Mouse (Mus musculus): ENCODE results near the gene L3mbtl3.

The L3mbtl3 gene

DNA sequence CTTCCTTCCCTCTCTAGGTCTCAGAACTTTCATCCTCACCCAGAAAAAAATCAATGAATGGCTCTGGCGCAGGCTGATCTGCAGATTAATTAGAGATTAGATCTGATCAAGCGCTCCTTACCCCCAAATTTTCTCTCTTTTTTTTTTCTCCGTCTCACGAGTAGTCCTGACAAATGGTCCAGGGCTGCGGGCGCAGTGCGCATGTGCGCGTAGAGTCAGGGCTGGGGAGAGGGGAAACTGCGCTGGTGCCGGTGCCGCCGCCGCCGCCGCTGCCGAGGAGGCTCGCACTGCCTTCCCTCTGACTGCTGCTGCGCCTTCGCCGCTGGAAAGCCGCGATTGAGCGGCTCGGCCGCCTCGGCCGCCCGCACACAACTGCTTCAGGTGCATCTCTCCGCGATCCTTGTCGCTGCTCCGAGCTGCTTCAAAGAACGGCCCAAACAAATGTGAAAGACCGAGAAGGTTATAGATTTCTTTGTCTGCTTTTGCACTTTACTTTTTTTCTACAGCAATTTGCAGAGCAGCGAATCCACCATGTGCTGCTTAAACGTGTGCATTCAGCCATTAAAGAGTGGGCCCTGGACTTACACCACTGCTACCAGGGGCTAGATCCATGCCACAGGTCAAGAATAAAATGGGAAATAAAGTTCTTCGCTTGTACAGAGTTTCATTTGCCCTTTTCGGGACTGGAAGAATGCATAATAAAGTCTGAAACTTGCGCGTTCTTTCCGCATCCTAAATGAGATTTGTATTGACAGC lies at the start of gene L3mbtl3:
Gene L3mbtl3, minus strand, starts transcription at position 182 of the 756 bp plus-strand sequence.
- DNase-seq (ENCODE audit: low spot score), result peak; percentile 91

DNA sequence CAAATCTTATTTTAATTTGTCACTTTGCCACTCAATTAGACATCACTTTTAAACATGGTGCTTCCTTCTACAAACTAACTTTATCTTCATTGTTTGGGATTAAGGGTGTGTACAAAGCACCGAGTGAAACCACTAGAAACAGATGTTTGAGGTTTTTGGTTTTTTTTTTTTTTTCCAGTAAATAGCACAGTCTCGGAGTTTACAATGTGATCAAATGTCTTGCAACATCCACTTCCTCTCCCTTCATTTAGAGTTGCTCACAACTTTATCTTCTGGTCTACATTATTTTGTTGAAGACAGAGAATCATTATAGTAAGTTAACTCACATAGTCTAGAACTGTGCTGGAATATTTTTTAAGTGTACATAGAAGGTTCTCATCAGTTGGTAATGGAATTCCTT lies 45.4 kb upstream of the L3mbtl3 start:
- DNase-seq (ENCODE audit: low spot score), result no peak

DNA sequence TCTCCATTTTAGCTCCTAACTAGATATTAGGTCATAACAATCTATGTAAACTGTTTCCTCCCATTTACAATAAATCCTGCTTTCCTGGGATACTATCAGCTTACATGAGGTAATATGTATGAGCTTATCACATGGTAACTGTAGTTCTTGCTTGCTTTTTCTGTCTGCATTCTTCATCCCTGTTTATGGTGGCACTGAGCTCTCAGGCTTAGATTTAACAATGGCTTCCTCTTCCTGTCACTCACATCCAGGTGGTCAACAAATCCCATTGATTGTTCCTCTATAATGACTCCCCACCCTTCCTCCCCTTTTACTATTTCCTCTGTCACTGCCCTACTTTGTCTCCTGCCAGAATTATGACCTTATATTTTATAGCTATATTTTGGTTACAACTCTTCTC lies 12.9 kb upstream of the L3mbtl3 start:
- no peak for DNase-seq (ENCODE audit: low spot score)

DNA sequence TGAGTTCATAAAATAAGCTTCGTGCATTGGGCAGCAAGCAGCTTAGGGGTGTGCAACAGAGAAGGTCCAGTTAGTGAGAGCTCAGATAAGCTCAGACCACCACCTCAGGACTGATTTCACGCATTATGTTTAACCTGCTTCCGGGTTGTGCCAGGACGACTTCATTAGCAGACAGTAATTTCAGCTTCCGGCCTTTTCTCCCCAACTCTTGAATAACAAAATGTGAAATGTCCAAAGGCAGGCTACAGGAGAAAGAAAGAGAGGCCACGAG lies 1.5 kb upstream of the L3mbtl3 start:
- DNase-seq (ENCODE audit: low spot score), result no peak

DNA sequence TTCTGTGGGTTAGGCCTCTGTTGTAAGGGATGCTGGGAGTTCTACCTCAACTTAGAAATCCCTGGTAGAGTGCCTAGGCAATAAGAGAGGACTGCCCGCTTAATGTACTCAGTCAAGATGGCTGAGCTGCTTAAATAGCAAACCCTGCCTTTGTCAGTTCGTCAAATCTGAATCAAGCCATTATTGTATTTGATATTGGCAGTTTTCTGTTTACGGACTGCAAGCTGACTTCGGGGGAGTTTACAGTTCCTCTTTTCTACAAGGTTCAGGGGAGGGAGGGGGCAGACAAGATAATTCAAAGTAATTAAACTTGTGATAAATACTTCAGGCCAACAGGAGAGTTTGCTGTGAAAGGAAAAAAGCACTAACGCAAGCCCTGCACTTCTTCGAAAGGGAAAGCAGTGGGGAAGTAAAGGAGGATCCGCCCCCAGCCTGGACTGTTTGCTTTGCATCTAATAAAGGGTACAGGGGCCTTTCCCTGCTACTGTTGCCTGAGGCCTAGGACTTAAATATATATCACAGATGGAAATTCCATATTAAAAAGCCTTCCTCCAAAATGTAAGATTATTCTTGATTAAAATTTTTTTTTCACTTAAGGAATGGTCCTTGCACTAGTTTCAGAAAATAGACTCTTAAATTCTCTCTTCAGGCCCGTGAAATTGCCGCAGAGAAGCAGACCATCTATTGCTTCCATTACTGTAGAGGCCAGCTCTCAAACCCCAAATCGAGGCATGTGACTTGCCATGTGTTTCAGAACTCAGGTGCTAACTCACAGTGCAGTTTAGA lies 968 bp upstream of the L3mbtl3 start:
- DNase-seq (ENCODE audit: low spot score), result peak; percentile 15

DNA sequence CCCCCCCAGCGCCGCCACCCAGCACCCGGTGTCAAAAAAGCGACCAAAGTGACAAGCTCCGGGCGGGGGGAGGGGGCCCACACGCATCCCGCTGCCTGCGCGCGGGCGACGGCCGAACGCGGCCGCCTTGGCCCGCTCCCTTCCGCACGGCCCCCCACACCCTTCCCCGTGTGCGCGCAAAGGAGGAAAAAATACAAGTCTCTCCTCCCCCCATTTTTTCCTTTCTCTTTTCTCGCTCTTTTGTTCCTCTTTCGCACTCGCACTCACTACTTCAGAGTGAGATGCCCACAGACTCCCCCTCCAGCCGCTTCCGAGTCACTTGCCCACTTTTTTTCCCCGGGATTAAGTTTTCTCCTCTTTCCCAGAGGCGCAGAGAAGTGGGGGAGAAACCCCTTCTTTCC lies 420 bp downstream of the L3mbtl3 start:
- DNase-seq (ENCODE audit: low spot score), result no peak

DNA sequence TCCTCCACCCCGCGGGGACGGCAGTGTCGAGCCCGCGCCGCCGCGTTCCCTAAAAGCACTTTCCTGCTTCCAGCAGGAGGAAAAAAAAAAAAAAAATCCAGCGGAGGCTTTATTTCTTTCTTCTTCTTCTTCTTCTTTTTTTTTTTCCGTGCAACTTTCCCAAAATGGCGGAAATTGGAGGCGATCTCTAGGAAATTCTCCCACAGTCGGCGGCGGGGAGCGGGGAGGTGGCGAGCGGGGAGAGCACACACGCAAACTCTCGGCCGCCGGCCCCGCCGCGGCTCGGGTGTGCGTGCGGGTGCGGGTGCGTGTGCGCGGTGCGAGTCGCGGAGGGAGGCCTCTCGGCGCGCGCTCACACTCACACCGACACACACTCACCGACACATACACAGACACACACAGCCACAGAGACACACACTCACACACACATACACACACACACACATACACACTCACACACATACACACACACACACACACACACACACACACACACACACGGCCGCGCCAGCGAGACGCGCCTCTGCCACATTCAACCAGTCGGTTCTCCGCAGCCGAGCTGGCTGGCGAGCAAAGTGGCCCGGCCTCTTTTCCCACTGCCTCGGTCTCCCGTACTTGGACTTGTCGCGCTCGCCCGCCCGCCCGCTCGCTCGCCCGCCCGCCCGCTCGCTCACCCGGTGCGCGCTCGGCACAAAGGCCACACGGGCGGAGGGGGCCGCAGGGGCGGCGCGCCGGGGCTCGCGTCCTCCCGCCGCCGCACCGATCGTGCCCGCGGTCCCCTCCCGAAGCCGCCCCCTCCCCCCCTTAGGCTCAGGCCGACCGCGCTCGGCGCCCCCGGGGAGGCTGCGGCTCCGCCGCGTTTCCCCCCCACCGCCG lies 1.1 kb downstream of the L3mbtl3 start:
- peak; percentile 70 for DNase-seq (ENCODE audit: low spot score)

DNA sequence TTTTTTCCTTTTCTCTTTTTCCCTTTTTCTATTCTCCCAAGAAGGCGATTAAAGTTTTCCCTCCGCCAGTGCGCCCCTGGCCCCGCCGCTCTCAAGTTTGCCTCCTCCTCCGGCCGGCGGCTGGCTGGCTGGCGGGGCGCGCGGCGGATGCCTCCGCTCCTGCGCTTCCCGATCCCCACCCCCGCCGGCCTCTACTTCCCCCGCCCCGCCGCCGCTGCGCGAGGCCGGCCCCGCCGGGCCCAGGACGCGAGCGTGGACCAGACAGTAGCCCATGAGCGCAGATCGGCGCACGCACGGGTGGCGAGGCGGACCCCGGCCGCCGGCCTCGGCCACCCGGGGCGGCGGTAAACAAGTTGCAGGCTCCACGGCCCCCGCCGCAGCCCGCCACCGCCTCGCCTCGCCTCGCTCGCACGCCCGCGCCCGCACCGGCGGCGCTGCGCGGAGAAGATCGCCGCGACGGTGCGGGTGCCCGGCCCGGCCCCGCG lies 1.8 kb downstream of the L3mbtl3 start:
- peak; percentile 67 for DNase-seq (ENCODE audit: low spot score)

DNA sequence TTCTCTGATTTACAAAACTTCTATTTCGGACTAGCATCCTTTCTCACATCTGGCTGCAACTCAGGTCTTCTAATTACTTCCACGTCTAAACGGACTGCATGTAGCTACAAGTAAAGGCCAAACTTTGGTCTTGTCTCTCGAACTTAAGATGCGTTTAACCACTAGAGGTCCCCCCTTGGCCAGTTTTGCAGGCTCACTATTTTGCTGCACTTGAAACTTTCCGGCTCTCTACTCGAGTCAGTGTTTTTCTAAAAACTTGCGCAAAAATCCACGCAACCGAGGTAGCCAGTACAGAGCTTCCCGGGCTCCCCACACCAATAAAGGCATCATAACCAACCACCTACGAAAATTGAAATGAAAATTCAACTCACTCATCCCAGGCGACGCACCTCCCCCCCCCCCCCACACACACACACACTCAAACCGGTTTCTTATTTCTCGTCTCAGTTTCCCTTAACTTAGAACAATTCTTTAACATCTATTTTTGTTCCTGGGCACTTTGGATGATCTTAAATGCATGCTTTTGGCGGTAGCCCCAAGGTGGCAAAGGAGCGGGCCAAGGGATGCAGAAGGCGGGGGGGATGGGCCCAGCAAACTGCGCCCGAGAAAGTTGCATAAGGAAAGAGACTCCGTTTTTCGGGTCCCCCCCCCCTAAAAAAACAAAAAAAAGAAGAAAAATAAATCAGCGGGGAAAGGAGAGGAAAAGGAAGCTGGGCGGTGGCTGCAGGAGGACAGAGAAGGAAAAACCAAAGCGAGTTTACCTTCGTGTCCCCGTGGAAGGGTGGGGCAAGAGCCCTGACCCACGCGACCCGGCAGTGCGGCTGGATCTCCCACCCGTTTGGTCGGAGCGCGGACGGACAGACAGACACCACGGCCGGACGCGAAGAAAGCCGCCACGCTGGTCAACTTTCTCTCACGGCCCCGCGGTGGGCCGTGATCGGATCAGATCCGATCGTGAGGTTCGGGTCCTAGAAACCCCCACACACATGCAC lies 2.5 kb downstream of the L3mbtl3 start:
- peak; percentile 91 for DNase-seq (ENCODE audit: low spot score)

DNA sequence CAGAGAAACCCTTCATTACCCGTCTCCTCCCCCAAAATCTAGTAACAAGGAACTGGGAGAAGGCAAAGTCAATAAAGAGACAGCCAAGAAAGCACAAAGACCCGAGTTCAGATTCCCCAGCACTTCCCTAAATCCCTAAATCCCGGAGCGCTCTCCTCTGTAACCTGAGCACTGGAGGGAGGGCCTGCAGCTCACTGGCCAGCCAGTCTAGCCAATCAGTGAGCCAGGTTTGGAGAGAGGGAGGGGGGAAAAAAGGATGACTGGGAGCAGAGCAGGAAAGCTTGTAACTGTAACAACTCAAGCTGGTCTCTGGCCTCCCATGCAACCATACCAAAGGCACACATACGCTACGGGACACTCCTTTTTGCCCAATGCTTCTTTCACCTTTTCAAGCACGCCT lies 4.4 kb downstream of the L3mbtl3 start:
- DNase-seq (ENCODE audit: low spot score), result peak; percentile 8

DNA sequence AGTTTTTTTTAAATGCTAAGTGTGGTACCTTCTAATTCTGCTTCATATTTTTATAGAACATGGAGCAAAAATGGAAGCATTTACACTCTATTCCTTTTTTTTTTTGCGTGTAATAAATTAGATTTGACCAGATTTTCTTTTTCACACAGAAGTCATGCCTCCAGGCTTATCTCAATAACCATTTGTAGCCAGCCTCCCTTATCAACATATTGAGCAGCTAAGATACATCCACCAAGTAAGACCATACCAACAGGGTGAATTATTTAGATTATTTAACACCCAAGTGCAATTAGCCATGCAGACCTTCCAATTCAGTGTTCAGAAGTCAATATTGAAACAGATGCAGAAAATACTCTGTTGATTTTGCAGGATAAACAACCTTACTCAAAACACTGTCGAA lies 10.8 kb downstream of the L3mbtl3 start:
- DNase-seq (ENCODE audit: low spot score), result no peak

DNA sequence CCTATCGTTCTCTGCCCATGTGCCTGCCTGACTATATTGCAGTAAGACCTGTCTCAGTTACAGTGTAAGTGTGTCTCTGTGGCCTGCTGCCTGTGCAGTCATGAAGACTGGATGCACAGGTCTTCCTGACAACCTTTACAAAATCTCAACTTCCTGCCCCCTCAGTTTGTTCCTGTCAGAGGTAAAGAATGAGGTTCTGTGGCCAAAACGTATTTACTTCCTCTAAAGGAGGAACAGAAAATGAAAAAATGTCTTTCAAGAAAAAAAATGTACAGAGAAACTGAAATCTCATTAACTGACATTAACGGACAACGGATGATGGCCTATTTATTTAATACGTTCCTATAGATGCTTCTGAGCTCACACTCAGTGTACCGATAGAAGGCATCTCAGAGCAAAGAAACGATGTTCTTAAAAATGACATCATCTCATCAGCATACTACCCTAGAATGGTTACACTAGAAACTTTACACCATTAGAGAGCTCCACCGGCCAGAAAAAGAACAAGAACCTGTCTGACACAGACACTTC lies 11.4 kb downstream of the L3mbtl3 start:
- no peak for DNase-seq (ENCODE audit: low spot score)

DNA sequence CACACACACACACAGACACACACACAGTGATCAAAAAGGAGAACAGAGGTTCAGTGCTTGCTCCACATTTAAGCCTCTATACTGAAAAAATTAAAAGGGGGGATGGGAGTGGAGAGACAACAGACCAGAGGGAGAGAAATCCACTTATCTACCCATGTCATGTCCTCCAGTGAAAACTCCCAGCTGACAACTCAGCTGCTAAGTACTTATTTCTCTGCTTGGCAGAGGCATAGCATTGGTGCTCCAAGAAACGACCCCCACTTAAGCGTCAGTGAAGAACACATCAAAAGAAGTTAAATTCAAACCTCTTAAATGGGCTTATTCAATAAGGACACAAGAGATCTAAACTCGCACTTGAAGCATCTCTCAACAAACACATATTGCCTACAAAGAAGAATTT lies 12.2 kb downstream of the L3mbtl3 start:
- no peak for DNase-seq (ENCODE audit: low spot score)

DNA sequence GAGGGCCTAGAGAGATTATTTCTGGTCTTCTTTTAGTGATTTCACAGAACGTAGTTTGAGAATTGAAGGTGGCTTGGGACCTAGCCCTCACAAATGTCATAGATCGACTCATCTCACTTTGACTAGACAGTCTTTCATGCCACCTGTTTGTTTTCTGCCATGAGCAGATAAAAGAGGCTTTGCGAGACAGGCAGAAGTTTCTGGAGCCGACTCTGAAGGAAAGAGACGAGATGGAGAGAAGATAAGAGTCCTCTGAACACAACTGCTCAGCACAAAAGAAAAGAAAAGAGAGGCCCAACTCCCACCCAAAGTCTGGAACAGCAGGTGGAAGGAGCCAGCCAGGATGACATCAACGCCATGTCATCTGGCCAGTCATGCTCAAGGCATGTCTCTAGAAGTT lies 17.0 kb downstream of the L3mbtl3 start:
- no peak for DNase-seq (ENCODE audit: low spot score)

DNA sequence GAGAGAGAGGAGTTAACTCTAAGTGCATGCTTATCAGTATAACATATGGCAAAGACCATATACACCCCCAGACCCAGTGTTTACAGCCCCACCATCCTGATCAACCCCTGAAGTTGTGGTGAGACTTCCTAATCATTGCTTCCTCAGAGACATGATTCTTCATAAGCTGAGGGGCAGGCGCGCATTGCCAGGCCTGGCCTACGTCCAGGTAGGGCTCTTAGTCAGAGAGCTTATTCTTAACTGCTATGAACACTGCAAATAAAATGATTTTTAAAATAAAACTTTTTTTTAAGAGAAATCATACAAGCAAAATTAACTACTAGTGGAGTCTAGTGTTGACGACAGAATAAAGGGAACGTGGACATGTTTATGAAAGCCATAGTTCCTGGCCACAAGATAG lies 17.5 kb downstream of the L3mbtl3 start:
- no peak for DNase-seq (ENCODE audit: low spot score)

DNA sequence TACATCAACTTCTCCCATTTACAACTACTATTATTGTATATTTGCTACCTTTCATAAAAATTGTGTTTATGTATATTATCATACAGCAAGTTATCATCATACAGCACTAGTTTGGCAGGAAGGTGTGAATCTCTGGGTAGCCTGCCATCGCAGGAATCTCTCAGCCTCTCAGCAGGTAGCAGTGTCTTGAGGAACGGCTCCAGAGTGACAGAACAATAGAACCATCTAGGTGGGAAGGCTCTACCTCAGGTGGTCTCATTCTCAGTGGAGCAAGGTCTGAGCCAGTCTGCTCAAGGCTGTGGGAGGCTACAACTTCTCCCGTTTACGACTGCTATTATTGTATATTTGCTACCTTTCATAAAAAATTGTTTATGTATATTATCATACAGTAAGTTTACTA lies 22.0 kb downstream of the L3mbtl3 start:
- DNase-seq (ENCODE audit: low spot score), result no peak

DNA sequence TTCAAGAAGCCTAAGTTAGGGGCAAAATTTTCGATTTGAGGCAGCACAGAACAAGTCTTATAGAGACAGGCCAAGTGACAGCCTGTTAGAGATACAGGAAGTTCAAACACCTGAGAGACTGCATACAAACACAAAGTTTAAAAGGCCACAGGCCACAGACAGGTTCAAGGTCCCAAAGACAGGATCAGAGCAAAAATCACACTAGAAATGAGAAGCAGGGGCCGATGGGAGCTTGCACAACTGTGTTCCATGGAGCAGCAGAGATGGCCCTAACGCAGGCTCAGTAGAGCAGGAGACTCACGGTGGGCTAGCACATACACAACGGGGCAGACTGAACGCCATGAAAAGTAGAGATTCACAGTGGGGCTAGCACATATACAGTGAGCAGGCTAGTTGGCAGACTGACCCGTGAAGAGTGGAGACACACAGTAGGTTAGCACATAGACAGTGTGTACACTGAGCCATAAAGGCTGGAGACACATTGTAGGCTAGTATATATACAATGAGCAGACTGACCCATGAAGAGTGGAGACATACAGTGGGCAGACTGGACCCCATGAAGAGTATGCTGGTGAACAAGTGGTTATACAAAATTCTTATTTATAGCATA lies 24.5 kb downstream of the L3mbtl3 start:
- DNase-seq (ENCODE audit: low spot score), result no peak

DNA sequence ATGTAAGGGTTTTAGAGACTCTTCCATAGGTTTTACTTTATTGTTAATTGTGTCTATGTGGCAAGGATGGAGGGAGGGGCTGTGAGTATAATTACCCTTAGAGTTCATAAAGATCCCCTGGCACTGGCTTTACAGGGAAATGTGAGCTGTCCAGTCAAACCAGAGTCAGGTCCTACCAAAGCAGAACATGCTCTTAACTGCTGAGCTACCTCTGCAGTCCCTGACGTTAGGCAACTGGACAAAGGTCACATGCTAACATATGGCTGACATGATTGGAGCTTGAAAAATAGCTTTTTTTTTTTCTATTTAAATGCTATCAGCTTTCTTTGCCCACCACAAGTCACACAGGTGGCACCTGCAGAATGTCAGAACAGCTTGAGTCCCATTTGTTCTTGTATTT lies 25.6 kb downstream of the L3mbtl3 start:
- DNase-seq (ENCODE audit: low spot score), result no peak

DNA sequence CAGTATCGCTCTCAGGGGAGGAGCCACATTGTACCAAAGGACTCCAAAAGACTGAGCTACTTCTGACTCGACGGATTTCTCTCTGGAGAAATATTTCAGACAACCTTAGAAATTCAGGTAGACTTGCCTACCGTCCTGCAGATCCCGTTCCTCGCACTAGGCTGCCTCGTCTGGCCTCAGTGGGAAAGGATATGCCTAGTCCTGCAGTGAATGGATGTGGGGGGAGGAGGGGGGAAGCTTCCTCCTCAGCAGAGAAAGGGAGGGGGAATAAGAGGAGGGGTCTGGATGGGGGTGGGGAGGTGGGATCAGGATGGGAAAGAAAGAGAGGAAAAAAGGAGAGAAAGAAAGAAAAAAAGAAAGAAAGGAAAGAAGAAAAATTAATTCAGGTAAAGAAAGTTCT lies 28.2 kb downstream of the L3mbtl3 start:
- DNase-seq (ENCODE audit: low spot score), result no peak

DNA sequence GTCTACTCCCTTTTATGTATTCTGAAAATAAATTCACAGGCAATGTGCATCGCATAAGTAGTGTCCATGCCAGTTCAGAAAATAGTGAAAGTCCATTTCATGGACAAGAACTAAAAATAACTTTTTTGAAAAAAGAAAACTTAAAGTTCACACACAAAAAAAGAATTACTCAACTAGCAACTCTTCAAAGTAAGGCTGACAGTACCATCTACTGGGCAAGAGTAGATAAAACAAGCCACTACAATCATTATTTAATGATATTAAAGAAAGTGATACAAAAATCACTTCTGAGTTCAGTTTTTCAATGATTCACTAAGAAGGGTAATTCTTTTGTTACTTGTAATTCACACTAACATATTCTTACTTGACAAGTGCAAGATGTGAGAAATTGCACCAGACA lies 29.9 kb downstream of the L3mbtl3 start:
- no peak for DNase-seq (ENCODE audit: low spot score)
